12 mouse cellular contexts compared by ENCODE assay signal in genomic region chr10:18700117-18700516, GRCm38 (mm10). TPM values are rescaled to one million over a fixed set of nuclear protein-coding genes. Genes with fewer than 3 reads are reported as not detected.
DNase-seq lines count a peak whose midpoint lies in the region; ATAC-seq lines count a peak whose summit lies in the region.
"Had no signal": no experiment of that assay in that cellular context is flagged by ENCODE, and none has a peak within 500 bp of the region (broad histone marks: within the 10 kb centered on the region; RNA-seq: fewer than 3 reads in every experiment).

No protein-coding gene starts in this region.

- H3K4me1 ChIP-seq in heart, embryonic 10.5 days, result no peaks in the 10 kb centered on the region
- 0 out of 2 replicates have a peak, but pooled peaks cover 4% of the 10 kb centered on the region for H3K4me1 ChIP-seq in midbrain, embryonic 15.5 days

- ATAC-seq in midbrain, embryonic 15.5 days (replicated peaks), result no peak
- ATAC-seq: forebrain, embryonic 15.5 days; intestine, embryonic 16.5 days had no signal

- H3K4me2 ChIP-seq in midbrain, embryonic 15.5 days, result no peak overlapping the region
- H3K4me2 ChIP-seq: forebrain, embryonic 15.5 days had no signal

- H3K4me3 ChIP-seq in heart, embryonic 10.5 days, result no peak overlapping the region
- H3K4me3 ChIP-seq in midbrain, embryonic 15.5 days, result no peak overlapping the region
- H3K4me3 ChIP-seq: forebrain, embryonic 15.5 days had no signal

- H3K9me3 ChIP-seq in heart, embryonic 10.5 days, result no peaks in the 10 kb centered on the region
- no peaks in the 10 kb centered on the region for H3K9me3 ChIP-seq in midbrain, embryonic 15.5 days
- H3K9me3 ChIP-seq: forebrain, embryonic 15.5 days had no signal

- 75% methylated on average over 2 of the region's 2 CpGs for WGBS in heart, embryonic 10.5 days
- 68% methylated on average over 2 of the region's 2 CpGs for WGBS in midbrain, embryonic 15.5 days

- H3K27me3 ChIP-seq in heart, embryonic 10.5 days (ENCODE audit: insufficient read depth, poor library complexity, severe bottlenecking), result no peaks in the 10 kb centered on the region
- no peaks in the 10 kb centered on the region for H3K27me3 ChIP-seq in midbrain, embryonic 15.5 days (replicated peaks)
- H3K27me3 ChIP-seq: forebrain, embryonic 15.5 days had no signal

- no peak overlapping the region for H3K9ac ChIP-seq in midbrain, embryonic 15.5 days
- H3K9ac ChIP-seq: forebrain, embryonic 15.5 days; liver, embryonic 14.5 days had no signal

- intact Hi-C loops in gastrocnemius, postnatal 14 days (cut with DNase I; ENCODE audit: low total_unique reads), result no loop called here

- peak; percentile 35 to 36 for DNase-seq in heart, adult 18-20 months
- no peak for DNase-seq in heart, embryonic 10.5 days (ENCODE audit: low spot score)
- peak; percentile 40 for DNase-seq in testis, postnatal 10 days (ENCODE audit: low spot score)
- no peak for DNase-seq in testis, postnatal 14 days (ENCODE audit: low spot score)
- peak; percentile 27 for DNase-seq in gastrocnemius, postnatal 14 days
- no peak for DNase-seq in layer of hippocampus, adult 18-20 months (ENCODE audit: low spot score in 2 of 2)
- no peak for DNase-seq in layer of hippocampus, postnatal 36 days
- DNase-seq: embryo, embryonic 11 days had no signal

- no peak overlapping the region for H3K27ac ChIP-seq in heart, embryonic 10.5 days
- no peak overlapping the region for H3K27ac ChIP-seq in midbrain, embryonic 15.5 days
- H3K27ac ChIP-seq: forebrain, embryonic 15.5 days; liver, embryonic 14.5 days had no signal

- no peaks in the 10 kb centered on the region for H3K36me3 ChIP-seq in heart, embryonic 10.5 days
- H3K36me3 ChIP-seq in midbrain, embryonic 15.5 days (replicated peaks), result no peaks in the 10 kb centered on the region

RNA-seq across cellular contexts. Expression of gene Arfgef3, which starts 43.6 kb away (rescaled TPM):
- under 1 TPM; 0.15 to 0.36 TPM for total RNA-seq in heart, adult 18-20 months (2021)
- polyA plus RNA-seq in heart, embryonic 10.5 days (2016; fragmentation: Nextera tagmentation; extraction: Ambion mirVana), result 0.16 and 0.49 TPM in 2 replicates
- total RNA-seq in gastrocnemius, postnatal 14 days (2021), result 1 to 10 TPM in 1 of 2 experiments, under 1 TPM in 1; 0.84 to 1.3 TPM
- total RNA-seq in layer of hippocampus, adult 18-20 months (2021), result 10 to 100 TPM; 81.5 to 85.2 TPM
- total RNA-seq in layer of hippocampus, postnatal 36 days (2021), result 10 to 100 TPM; 82.8 to 83.0 TPM
- polyA plus RNA-seq in midbrain, embryonic 15.5 days (2015; fragmentation: Nextera tagmentation; extraction: Ambion mirVana), result 6.6 and 7.3 TPM in 2 replicates

Comparison
In these comparisons a context has a peak if more than half of its experiments do, and no peak if none do; other contexts are left out.
1. DNase-seq: peak in heart, adult 18-20 months (2 of 2), testis, postnatal 10 days (single experiment) and gastrocnemius, postnatal 14 days (single experiment); none in heart, embryonic 10.5 days (single experiment), testis, postnatal 14 days (single experiment), layer of hippocampus, adult 18-20 months (0 of 2) and layer of hippocampus, postnatal 36 days (0 of 2).
2. RNA of gene Arfgef3, which starts 43.6 kb away (total RNA-seq): 81.5 to 85.2 TPM in layer of hippocampus, adult 18-20 months and 82.8 to 83.0 TPM in layer of hippocampus, postnatal 36 days; 0.84 to 1.3 TPM in gastrocnemius, postnatal 14 days and 0.15 to 0.36 TPM in heart, adult 18-20 months; every median in the first group is over 10 times any median in the second.